Mouse (Mus musculus) spleen, adult 2 months (tissue): Measurements from ENCODE around the gene Ssxb2. TPM values are rescaled to one million over a fixed set of nuclear protein-coding genes. Genes with fewer than 3 reads are reported as not detected.
"Not testable (repeated sequence)": the region's sequence is repeated elsewhere in the genome, so short reads cannot be mapped to it uniquely, and the experiment has no call there.

ENCODE experiments used
- DNase-seq, 2 experiments: peaks; one replicate each; pipeline versions ENCODE4 v3.0.0 to v3.0.0-alpha.2; 2012 to 2021; ENCODE audit warnings: low spot score in 2 of 2, low read depth in 1 of 2
- H3K27ac ChIP-seq: fragments of 200-500 bp; 2 replicates; pipeline ENCODE4 v1.5.1; 2012; ENCODE audit warnings: low read length, inconsistent platforms; ENCODE audit not compliant: insufficient read depth
- H3K27me3 ChIP-seq: fragments of 200-500 bp; 2 replicates; pipeline ENCODE4 v1.6.1; 2012; ENCODE audit warnings: mild to moderate bottlenecking, moderate library complexity, low read length, inconsistent platforms; ENCODE audit not compliant: control insufficient read depth, insufficient read depth
- H3K36me3 ChIP-seq: fragments of 200-500 bp; 2 replicates; pipeline ENCODE4 v1.6.1; 2012; ENCODE audit warnings: mild to moderate bottlenecking, low read length, inconsistent platforms; ENCODE audit not compliant: control insufficient read depth, insufficient read depth
- H3K4me1 ChIP-seq: fragments of 200-500 bp; 2 replicates; pipeline ENCODE4 v1.6.1; 2011; ENCODE audit warnings: inconsistent platforms; ENCODE audit not compliant: control insufficient read depth, insufficient read depth, insufficient read length
- H3K4me3 ChIP-seq: fragments of 200-500 bp; 2 replicates; pipeline ENCODE4 v1.5.1; 2011; ENCODE audit warnings: mild to moderate bottlenecking, inconsistent platforms; ENCODE audit not compliant: insufficient read depth, insufficient read length; ENCODE audit errors: extremely low read depth
- WGBS: fragments of 180-500 bp; shearing (Covaris S2); methylation state at CpG from one replicate; pipeline ENCODE4 v1.1.7; 2018; 5-methylcytosine and 5-hydroxymethylcytosine counted together
- polyA plus RNA-seq: library from polyadenylated mRNA; depleted of rRNA; stranded (reverse); fragments of >200 nt; gene quantifications from 2 replicates; pipeline ENCODE4 v1.2.3, GENCODE M21; 2012; rRNA removed

The Ssxb2 gene
- not detected in 2 replicates for polyA plus RNA-seq

GRCm38 (mm10) chrX:8461626-8462025 lies at the start of gene Ssxb2:
Gene Ssxb2, minus strand, starts transcription at chrX:8461726.
- H3K4me3 ChIP-seq, H3K27ac ChIP-seq, DNase-seq, H3K36me3 ChIP-seq, H3K27me3 ChIP-seq, H3K4me1 ChIP-seq: not testable (repeated sequence)
- 68% methylated on average over 2 of the region's 2 CpGs for WGBS

- not testable (repeated sequence) for H3K4me1 ChIP-seq, H3K27me3 ChIP-seq, H3K36me3 ChIP-seq, H3K4me3 ChIP-seq, H3K27ac ChIP-seq, DNase-seq
- 38% methylated on average over 1 of the region's 1 CpGs for WGBS
These were observed 48.5 kb downstream of the Ssxb2 start, which contains the start of gene Ssxb1 for GRCm38 (mm10) chrX:8413005-8413404. Gene Ssxb1, plus strand, starts transcription at chrX:8413305.

Other genes with a start within 250 kb of the Ssxb2 start
- gene Ftsj1, start 209.3 kb downstream of the Ssxb2 start, polyA plus RNA-seq: 17.0 and 20.3 TPM in 2 replicates
- 33.2 and 39.8 TPM in 2 replicates for gene Slc38a5, start 190.6 kb downstream of the Ssxb2 start, polyA plus RNA-seq
- gene Ssxb10, start 134.3 kb downstream of the Ssxb2 start, polyA plus RNA-seq: not detected in 2 replicates
- not detected in 2 replicates for gene Ssxb9, start 94.7 kb downstream of the Ssxb2 start, polyA plus RNA-seq
- gene Ssxb1, start 48.4 kb downstream of the Ssxb2 start, polyA plus RNA-seq: not detected in 2 replicates
- gene Gm14459, start 63.2 kb upstream of the Ssxb2 start, polyA plus RNA-seq: not detected in 2 replicates
- gene Ssxb6, start 86.5 kb upstream of the Ssxb2 start, polyA plus RNA-seq: not detected in 2 replicates
- not detected in 2 replicates for gene Ssxb3, start 130.1 kb upstream of the Ssxb2 start, polyA plus RNA-seq
- gene Ssxb8, start 229.1 kb upstream of the Ssxb2 start, polyA plus RNA-seq: not detected in 2 replicates